Mouse (Mus musculus): ENCODE data around the gene Erbin. TPM values are rescaled to one million over a fixed set of nuclear protein-coding genes. Genes with fewer than 3 reads are reported as not detected.

Gene Erbin
- polyA plus RNA-seq, 1 experiment from 2014 or later: 8.3 TPM

DNA sequence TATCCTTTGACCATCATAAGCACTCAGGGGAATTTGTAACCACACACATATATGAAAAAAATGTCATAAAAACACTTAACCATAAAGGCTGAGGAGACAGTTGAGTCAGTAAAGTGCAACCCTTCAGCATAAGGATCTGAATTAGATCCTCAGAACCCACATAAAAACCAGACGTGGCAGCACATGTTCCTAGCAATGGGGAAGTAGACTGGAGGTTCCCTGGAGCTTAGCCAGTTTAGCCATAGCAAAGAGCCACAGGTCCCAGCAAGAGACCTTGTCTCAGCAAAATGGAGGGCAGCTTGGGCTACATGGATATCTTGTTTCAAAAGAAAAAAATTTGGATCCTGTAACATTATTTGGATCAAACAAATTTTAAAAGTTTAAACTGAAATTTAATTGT lies 20.3 kb downstream of the Erbin start:
- Histone ChIP-seq H3K27me3 (replicated peaks) (no peaks in the 10 kb centered on the region), H3K9ac (no peak overlapping the region), H3K4me3 (no peak overlapping the region), H3K27ac (no peak overlapping the region), H3K4me2 (no peak overlapping the region), H3K4me1 (no peaks in the 10 kb centered on the region), H3K36me3 (replicated peaks) (no peaks in the 10 kb centered on the region), H3K9me3 (0 out of 2 replicates have a peak, but pooled peaks cover 3% of the 10 kb centered on the region)
- no peak for ATAC-seq (replicated peaks)
- 96% methylated on average over 1 of the region's 1 CpGs for WGBS

DNA sequence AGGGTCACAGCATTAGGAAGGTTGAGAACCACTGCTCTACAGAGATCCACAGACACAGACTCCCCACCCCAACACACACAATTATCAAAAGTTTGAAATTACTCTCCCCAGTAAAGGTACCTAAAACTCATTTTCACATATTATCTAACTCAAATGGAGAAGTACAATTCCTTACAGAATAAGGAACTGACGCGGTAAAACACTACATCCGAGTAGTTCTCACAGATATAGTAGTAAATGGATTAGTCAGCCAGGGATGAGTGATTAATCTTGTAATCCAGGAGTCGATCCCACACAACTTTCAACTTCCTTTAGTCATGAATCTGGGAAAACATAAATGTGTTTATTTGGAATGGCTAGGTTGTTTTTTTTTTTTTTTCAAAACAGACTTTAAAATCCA lies 22.7 kb downstream of the Erbin start:
- WGBS: 94% methylated on average over 4 of the region's 4 CpGs
- no peak for ATAC-seq (replicated peaks)

DNA sequence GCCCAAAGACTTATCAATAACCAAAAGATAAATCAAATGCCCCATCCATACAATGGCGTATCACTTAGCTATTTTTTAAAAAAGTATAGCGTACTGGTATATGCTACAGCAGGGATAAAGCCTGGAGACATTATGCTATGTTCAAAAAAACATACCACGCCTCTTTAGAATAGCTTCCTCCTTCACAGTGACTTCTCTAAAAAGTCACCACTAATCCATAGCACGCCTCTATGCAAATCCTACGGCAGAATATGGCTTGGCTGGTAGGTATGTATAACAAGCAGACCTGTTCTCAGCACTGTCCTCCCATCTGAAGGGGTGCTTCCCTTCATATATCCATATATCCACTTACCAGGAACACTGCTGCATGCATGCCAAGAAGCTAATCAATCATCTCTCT lies 27.2 kb downstream of the Erbin start:
- Histone ChIP-seq H3K4me3 (no peak overlapping the region), H3K9ac (no peak overlapping the region), H3K9me3 (no peaks in the 10 kb centered on the region), H3K27ac (no peak overlapping the region), H3K27me3 (replicated peaks) (no peaks in the 10 kb centered on the region), H3K4me1 (peaks cover 11% of the 10 kb centered on the region; the same call in 1 of the 2 replicates), H3K4me2 (no peak overlapping the region), H3K36me3 (replicated peaks) (no peaks in the 10 kb centered on the region)
- ATAC-seq (replicated peaks): no peak
- 95% methylated on average over 5 of the region's 5 CpGs for WGBS

More for the DNA sequence above, 22.7 kb downstream of the Erbin start:
- Histone ChIP-seq H3K9ac (no peak overlapping the region), H3K4me3 (no peak overlapping the region), H3K9me3 (0 out of 2 replicates have a peak, but pooled peaks cover 3% of the 10 kb centered on the region), H3K36me3 (replicated peaks) (no peaks in the 10 kb centered on the region), H3K4me1 (0 out of 2 replicates have a peak, but pooled peaks cover 2% of the 10 kb centered on the region), H3K27me3 (replicated peaks) (no peaks in the 10 kb centered on the region), H3K4me2 (no peak overlapping the region), H3K27ac (no peak overlapping the region)

GRCm38 (mm10) chr13:103890038-103890437 lies 30.3 kb downstream of the Erbin start:
- Histone ChIP-seq H3K36me3 (replicated peaks) (no peaks in the 10 kb centered on the region), H3K4me3 (no peak overlapping the region), H3K9me3 (no peaks in the 10 kb centered on the region), H3K27me3 (replicated peaks) (no peaks in the 10 kb centered on the region), H3K4me1 (peaks cover 11% of the 10 kb centered on the region; the same call in 1 of the 2 replicates), H3K27ac (0 out of 2 replicates have a peak overlapping the region, but pooled peaks have one; percentile 21), H3K9ac (no peak overlapping the region), H3K4me2 (no peak overlapping the region)
- ATAC-seq (replicated peaks): 0 out of 2 replicates have a peak, but pooled peaks have one; percentile 69
- 11% methylated on average over 3 of the region's 3 CpGs for WGBS

GRCm38 (mm10) chr13:103886503-103886902 lies 33.8 kb downstream of the Erbin start:
- H3K4me1 ChIP-seq: peaks cover 8% of the 10 kb centered on the region; the same call in 1 of the 2 replicates
- 89% methylated on average over 3 of the region's 3 CpGs for WGBS
- no peaks in the 10 kb centered on the region for H3K36me3 ChIP-seq (replicated peaks)
- no peak overlapping the region for H3K27ac ChIP-seq
- no peak overlapping the region for H3K9ac ChIP-seq
- H3K9me3 ChIP-seq: no peaks in the 10 kb centered on the region
- H3K27me3 ChIP-seq (replicated peaks): no peaks in the 10 kb centered on the region
- no peak overlapping the region for H3K4me2 ChIP-seq
- H3K4me3 ChIP-seq: no peak overlapping the region
- no peak for ATAC-seq (replicated peaks)

- no peak overlapping the region for H3K4me3 ChIP-seq
- no peak overlapping the region for H3K27ac ChIP-seq
- no peaks in the 10 kb centered on the region for H3K4me1 ChIP-seq
- no peak for ATAC-seq (replicated peaks)
- WGBS: 97% methylated on average over 4 of the region's 4 CpGs
- H3K27me3 ChIP-seq (replicated peaks): no peaks in the 10 kb centered on the region
- H3K4me2 ChIP-seq: no peak overlapping the region
- H3K9ac ChIP-seq: no peak overlapping the region
- no peaks in the 10 kb centered on the region for H3K36me3 ChIP-seq (replicated peaks)
- H3K9me3 ChIP-seq: no peaks in the 10 kb centered on the region
Measured at GRCm38 (mm10) chr13:103881200-103881599, 39.1 kb downstream of the Erbin start.

- no peak overlapping the region for H3K9ac ChIP-seq
- H3K4me3 ChIP-seq: no peak overlapping the region
- ATAC-seq (replicated peaks): no peak
- no peaks in the 10 kb centered on the region for H3K27me3 ChIP-seq (replicated peaks)
- no peaks in the 10 kb centered on the region for H3K4me1 ChIP-seq
- no peak overlapping the region for H3K4me2 ChIP-seq
- H3K27ac ChIP-seq: no peak overlapping the region
- no peaks in the 10 kb centered on the region for H3K36me3 ChIP-seq (replicated peaks)
- H3K9me3 ChIP-seq: no peaks in the 10 kb centered on the region
Measured at GRCm38 (mm10) chr13:103876743-103877142, 43.6 kb downstream of the Erbin start.

GRCm38 (mm10) chr13:103875823-103876514 lies 44.3 kb downstream of the Erbin start:
- H3K4me2 ChIP-seq: no peak overlapping the region

DNA sequence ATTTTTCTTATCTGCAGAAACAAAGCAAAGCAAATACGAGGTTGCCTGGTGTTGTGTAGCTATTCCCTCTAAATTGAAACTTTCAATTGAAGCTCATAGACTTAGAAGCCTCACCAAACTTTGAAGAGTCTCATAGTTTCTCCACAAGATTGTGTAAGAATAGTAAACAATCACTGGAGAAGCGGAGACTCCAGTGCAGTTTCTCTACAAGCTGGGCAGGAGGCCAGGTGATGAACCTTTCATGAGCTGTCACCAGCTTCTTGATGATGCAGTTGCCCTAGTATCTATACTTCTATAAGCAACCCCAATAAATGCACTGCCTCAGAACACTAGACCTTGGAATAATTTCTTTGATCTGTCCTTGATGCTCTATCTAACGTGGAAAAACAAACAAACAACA lies 49.5 kb downstream of the Erbin start:
- H3K9me3 ChIP-seq: no peaks in the 10 kb centered on the region
- 0 out of 2 replicates have a peak, but pooled peaks cover 5% of the 10 kb centered on the region for H3K36me3 ChIP-seq (replicated peaks)
- no peaks in the 10 kb centered on the region for H3K4me1 ChIP-seq
- H3K27me3 ChIP-seq (replicated peaks): no peaks in the 10 kb centered on the region
- WGBS: 82% methylated on average over 3 of the region's 3 CpGs
- no peak overlapping the region for H3K27ac ChIP-seq
- no peak overlapping the region for H3K4me3 ChIP-seq
- H3K4me2 ChIP-seq: no peak overlapping the region
- no peak overlapping the region for H3K9ac ChIP-seq
- no peak for ATAC-seq (replicated peaks)

More at GRCm38 (mm10) chr13:103875823-103876514, 44.3 kb downstream of the Erbin start:
- Histone ChIP-seq H3K4me1 (no peaks in the 10 kb centered on the region), H3K9ac (no peak overlapping the region), H3K9me3 (no peaks in the 10 kb centered on the region), H3K36me3 (replicated peaks) (no peaks in the 10 kb centered on the region), H3K27ac (no peak overlapping the region), H3K27me3 (replicated peaks) (no peaks in the 10 kb centered on the region), H3K4me3 (no peak overlapping the region)
- WGBS: 77% methylated on average over 6 of the region's 6 CpGs
- no peak for ATAC-seq (replicated peaks)

DNA sequence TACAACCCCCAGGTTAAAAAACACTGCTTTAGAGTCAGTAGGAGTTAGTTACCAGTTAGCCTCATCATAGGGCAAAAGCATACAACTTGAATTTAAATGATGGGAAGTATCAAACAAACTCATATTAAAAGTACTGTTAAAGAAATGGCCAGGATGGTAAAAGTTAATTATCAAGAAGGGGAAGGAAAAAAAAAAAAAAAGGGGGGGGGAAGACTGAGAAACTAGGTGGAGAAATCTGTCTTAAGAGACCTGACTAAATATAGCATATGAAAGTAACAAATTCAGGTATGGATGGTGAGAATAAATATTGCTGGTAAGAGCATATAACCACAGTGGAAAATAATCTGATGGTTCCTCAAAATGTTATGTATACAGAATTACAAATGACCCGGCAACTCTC lies 50.2 kb downstream of the Erbin start:
- no peak overlapping the region for H3K9ac ChIP-seq
- H3K27ac ChIP-seq: no peak overlapping the region
- H3K36me3 ChIP-seq (replicated peaks): 0 out of 2 replicates have a peak, but pooled peaks cover 5% of the 10 kb centered on the region
- H3K27me3 ChIP-seq (replicated peaks): no peaks in the 10 kb centered on the region
- WGBS: 100% methylated on average over 1 of the region's 1 CpGs
- no peaks in the 10 kb centered on the region for H3K9me3 ChIP-seq
- H3K4me3 ChIP-seq: no peak overlapping the region
- no peak for ATAC-seq (replicated peaks)
- no peaks in the 10 kb centered on the region for H3K4me1 ChIP-seq
- H3K4me2 ChIP-seq: no peak overlapping the region

GRCm38 (mm10) chr13:103868875-103869274 lies 51.4 kb downstream of the Erbin start:
- Histone ChIP-seq H3K4me2 (no peak overlapping the region), H3K4me1 (no peaks in the 10 kb centered on the region), H3K9ac (no peak overlapping the region), H3K4me3 (no peak overlapping the region), H3K27ac (no peak overlapping the region), H3K27me3 (replicated peaks) (no peaks in the 10 kb centered on the region), H3K9me3 (no peaks in the 10 kb centered on the region), H3K36me3 (replicated peaks) (0 out of 2 replicates have a peak, but pooled peaks cover 5% of the 10 kb centered on the region)
- WGBS: 76% methylated on average over 1 of the region's 1 CpGs
- ATAC-seq (replicated peaks): no peak

- H3K4me3 ChIP-seq: no peak overlapping the region
- H3K9me3 ChIP-seq: no peaks in the 10 kb centered on the region
- H3K27me3 ChIP-seq (replicated peaks): no peaks in the 10 kb centered on the region
- no peak overlapping the region for H3K9ac ChIP-seq
- 83% methylated on average over 4 of the region's 4 CpGs for WGBS
- no peak overlapping the region for H3K27ac ChIP-seq
- 0 out of 2 replicates have a peak, but pooled peaks cover 5% of the 10 kb centered on the region for H3K36me3 ChIP-seq (replicated peaks)
- no peaks in the 10 kb centered on the region for H3K4me1 ChIP-seq
- H3K4me2 ChIP-seq: no peak overlapping the region
- ATAC-seq (replicated peaks): no peak
Measured at GRCm38 (mm10) chr13:103862041-103862440, 58.3 kb downstream of the Erbin start.

DNA sequence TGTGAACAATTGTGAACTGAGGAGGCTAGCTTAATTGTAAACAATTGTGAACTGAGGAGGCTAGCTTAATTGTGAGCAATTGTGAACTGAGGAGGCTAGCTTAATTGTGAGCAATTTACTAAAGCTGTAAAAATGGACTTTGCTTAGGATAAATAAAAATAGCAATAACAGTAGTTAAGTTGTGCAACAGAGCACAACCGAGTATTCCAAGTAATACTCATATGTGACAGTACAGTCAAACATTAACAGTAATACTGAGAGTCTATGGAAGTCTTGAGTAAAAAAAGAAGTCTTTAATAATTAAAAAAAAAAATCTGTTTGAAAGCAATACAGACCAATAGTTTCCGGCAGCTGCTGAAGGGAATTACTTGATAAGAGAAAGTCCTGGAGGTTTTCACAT lies 61.3 kb downstream of the Erbin start:
- 95% methylated on average over 2 of the region's 2 CpGs for WGBS
- no peak for ATAC-seq (replicated peaks)
- H3K27ac ChIP-seq: no peak overlapping the region
- no peak overlapping the region for H3K4me2 ChIP-seq
- peaks cover 5% of the 10 kb centered on the region; the same call in 1 of the 2 replicates for H3K36me3 ChIP-seq (replicated peaks)
- no peaks in the 10 kb centered on the region for H3K4me1 ChIP-seq
- H3K27me3 ChIP-seq (replicated peaks): no peaks in the 10 kb centered on the region
- H3K4me3 ChIP-seq: no peak overlapping the region
- no peaks in the 10 kb centered on the region for H3K9me3 ChIP-seq
- no peak overlapping the region for H3K9ac ChIP-seq
